Mouse (Mus musculus): ENCODE results near the gene Zfp609.

GRCm38 (mm10) chr9:65697356-65697755, 130.0 kb downstream of the Zfp609 start:
- TF ChIP-seq POLR2AphosphoS2 (IDR thresholded peaks at IDR 0.05; ENCODE audit: insufficient read length, low read depth) (no peak), MYOG (IDR thresholded peaks at IDR 0.05; ENCODE audit: control insufficient read depth in 1 of 3, insufficient read depth in 1 of 3, insufficient read length in 2 of 3, low read depth in 2 of 3) (no peak), USF1 (IDR thresholded peaks at IDR 0.05; ENCODE audit: low read depth) (no peak), POLR2A (IDR thresholded peaks at IDR 0.05; ENCODE audit: insufficient read length, low read depth) (no peak), TCF12 (IDR thresholded peaks at IDR 0.05; ENCODE audit: insufficient read depth, poor library complexity, severe bottlenecking) (no peak), MAX (IDR thresholded peaks at IDR 0.05; ENCODE audit: low read depth) (no peak)

Measured in myocyte (in vitro differentiated cells).